Mouse (Mus musculus) erythroblast, adult 5-6 weeks (primary cell): ENCODE results near the gene Pcgf1. TPM values are rescaled to one million over a fixed set of nuclear protein-coding genes. Genes with fewer than 3 reads are reported as not detected.

Experiments used
- ATAC-seq: replicated peaks from 2 replicates; pipeline ENCODE4 v1.8.0; 2016; ENCODE audit warnings: moderate number of reproducible peaks, mild to moderate bottlenecking, moderate TSS enrichment, inconsistent platforms; ENCODE audit not compliant: poor library complexity, low FRiP score, severe bottlenecking
- total RNA-seq, 2 experiments: library from RNA; stranded (forward) in 1 of 2; stranded (reverse) in 1 of 2; fragments of 150-400 nt in 1 of 2; fragments of 200-764, 138-1000 nt in 1 of 2; gene quantifications; 2 replicates each; pipeline versions ENCODE4 v1.2.3 to v1.2.4; 2015 to 2017; ENCODE audit warnings: low replicate concordance in 2 of 2

The Pcgf1 gene
- total RNA-seq (2015; ENCODE audit: low replicate concordance) (19.8 and 29.7 TPM in 2 replicates), total RNA-seq (2017; ENCODE audit: low replicate concordance) (11.0 and 18.1 TPM in 2 replicates)

GRCm38 (mm10) chr6:83077630-83078323 lies at the start of gene Pcgf1:
Gene Pcgf1, plus strand, starts transcription at chr6:83077869.
- ATAC-seq = peak; percentile 44

GRCm38 (mm10) chr6:83029777-83030176 lies 47.9 kb upstream of the Pcgf1 start:
- ATAC-seq = no peak

- ATAC-seq = no peak
These were observed 46.6 kb upstream of the Pcgf1 start for GRCm38 (mm10) chr6:83031111-83031510.

GRCm38 (mm10) chr6:83031921-83032590 lies 45.6 kb upstream of the Pcgf1 start:
- ATAC-seq = no peak

- ATAC-seq = peak; percentile 78
These were observed 44.9 kb upstream of the Pcgf1 start for GRCm38 (mm10) chr6:83032769-83033191.

- peak; percentile 74 for ATAC-seq
These were observed 44.2 kb upstream of the Pcgf1 start, which contains the start of the genes Dok1 and Loxl3 for GRCm38 (mm10) chr6:83033249-83034185. Gene Dok1, minus strand, starts transcription at chr6:83033471. Gene Loxl3, plus strand, starts transcription at chr6:83034173.

GRCm38 (mm10) chr6:83034463-83035055 lies 43.1 kb upstream of the Pcgf1 start:
- ATAC-seq = no peak

- no peak for ATAC-seq
These were observed 40.5 kb upstream of the Pcgf1 start for GRCm38 (mm10) chr6:83037188-83037587.

GRCm38 (mm10) chr6:83038496-83039012 lies 39.1 kb upstream of the Pcgf1 start:
- peak; percentile 94 for ATAC-seq

GRCm38 (mm10) chr6:83040601-83041000 lies 37.1 kb upstream of the Pcgf1 start:
- ATAC-seq = no peak

GRCm38 (mm10) chr6:83043561-83043960 lies 34.1 kb upstream of the Pcgf1 start:
- no peak for ATAC-seq

- ATAC-seq = no peak
These were observed 33.7 kb upstream of the Pcgf1 start for GRCm38 (mm10) chr6:83043993-83044392.

GRCm38 (mm10) chr6:83044742-83045141 lies 32.9 kb upstream of the Pcgf1 start:
- no peak for ATAC-seq

GRCm38 (mm10) chr6:83049367-83049766 lies 28.3 kb upstream of the Pcgf1 start:
- no peak for ATAC-seq

GRCm38 (mm10) chr6:83053136-83053960 lies 24.3 kb upstream of the Pcgf1 start:
- ATAC-seq = peak; percentile 46

- ATAC-seq = peak; percentile 84
These were observed 23.4 kb upstream of the Pcgf1 start, which contains the start of gene Aup1 for GRCm38 (mm10) chr6:83054074-83054851. Gene Aup1, plus strand, starts transcription at chr6:83054521.

GRCm38 (mm10) chr6:83054871-83055431 lies 22.7 kb upstream of the Pcgf1 start, which contains the start of gene Htra2:
Gene Htra2, minus strand, starts transcription at chr6:83055273.
- ATAC-seq = peak; percentile 23
